Mouse (Mus musculus) bone marrow, adult 2 months (tissue): ENCODE results near the gene Foxf1. TPM values are rescaled to one million over a fixed set of nuclear protein-coding genes. Genes with fewer than 3 reads are reported as not detected.

Source experiments
- H3K27ac ChIP-seq: fragments of 200-500 bp; 2 replicates; pipeline ENCODE4 v1.5.1; 2012; ENCODE audit warnings: low read depth, mild to moderate bottlenecking, control low read depth, inconsistent platforms, low read length; ENCODE audit not compliant: control insufficient read depth, poor library complexity, insufficient read depth
- H3K4me1 ChIP-seq: fragments of 200-500 bp; 2 replicates; pipeline ENCODE4 v1.6.1; 2011; ENCODE audit warnings: low read length; ENCODE audit not compliant: control insufficient read depth, insufficient read depth
- H3K4me3 ChIP-seq: fragments of 200-500 bp; replicated peaks from 2 replicates; pipeline ENCODE3; 2011; ENCODE audit warnings: mild to moderate bottlenecking, low read depth, low read length, control low read depth; ENCODE audit not compliant: control insufficient read depth
- CTCF ChIP-seq: fragments of 200-500 bp; IDR thresholded peaks from 2 replicates; pipeline ENCODE4 v1.5.1; 2011; ENCODE audit warnings: low read length, control low read depth; ENCODE audit not compliant: control insufficient read depth, insufficient read depth
- POLR2A ChIP-seq: fragments of 200-500 bp; IDR thresholded peaks from 2 replicates; pipeline ENCODE4 v1.6.1; 2011; ENCODE audit warnings: low read depth, mild to moderate bottlenecking, control low read depth, low read length, borderline replicate concordance; ENCODE audit not compliant: control insufficient read depth
- WGBS: fragments of 180-500 bp; shearing (Covaris S2); methylation state at CpG from one replicate; pipeline ENCODE4 v1.1.7; 2018; 5-methylcytosine and 5-hydroxymethylcytosine counted together
- polyA plus RNA-seq: library from polyadenylated mRNA; stranded (reverse); fragments of >200 nt; gene quantifications from 2 replicates; pipeline ENCODE4 v1.2.4, GENCODE M21; 2011; ENCODE audit warnings: low replicate concordance; ENCODE audit not compliant: missing spikeins, insufficient read depth, insufficient read length

Gene Foxf1
- polyA plus RNA-seq, 1 experiment, result not detected

- no peak overlapping the region for H3K27ac ChIP-seq
- 77% methylated on average over 3 of the region's 3 CpGs for WGBS
- H3K4me3 ChIP-seq, result no peak overlapping the region
- H3K4me1 ChIP-seq, result no peaks in the 10 kb centered on the region
- no peak for TF ChIP-seq POLR2A
- TF ChIP-seq CTCF, result no peak
Measured at GRCm38 (mm10) chr8:121085561-121085960, 1.4 kb downstream of the Foxf1 start.

GRCm38 (mm10) chr8:121086004-121086900 is 2.1 kb downstream of the Foxf1 start:
- no peak overlapping the region for H3K4me3 ChIP-seq
- no peaks in the 10 kb centered on the region for H3K4me1 ChIP-seq
- no peak overlapping the region for H3K27ac ChIP-seq
- TF ChIP-seq POLR2A, result no peak
- no peak for TF ChIP-seq CTCF
- WGBS, result 55% methylated on average over 19 of the region's 19 CpGs

GRCm38 (mm10) chr8:121088281-121088680 is 4.1 kb downstream of the Foxf1 start:
- WGBS, result 29% methylated on average over 8 of the region's 8 CpGs

GRCm38 (mm10) chr8:121088871-121089630 is 4.9 kb downstream of the Foxf1 start:
- TF ChIP-seq POLR2A, result no peak
- no peak for TF ChIP-seq CTCF
- no peak overlapping the region for H3K27ac ChIP-seq
- 14% methylated on average over 40 of the region's 40 CpGs for WGBS
- H3K4me3 ChIP-seq, result no peak overlapping the region
- H3K4me1 ChIP-seq, result no peaks in the 10 kb centered on the region

More at GRCm38 (mm10) chr8:121088281-121088680, 4.1 kb downstream of the Foxf1 start:
- no peaks in the 10 kb centered on the region for H3K4me1 ChIP-seq
- H3K27ac ChIP-seq, result no peak overlapping the region
- TF ChIP-seq CTCF (no peak), POLR2A (no peak)
- H3K4me3 ChIP-seq, result no peak overlapping the region

GRCm38 (mm10) chr8:121089631-121090380 is 5.6 kb downstream of the Foxf1 start:
- WGBS, result 12% methylated on average over 32 of the region's 32 CpGs
- TF ChIP-seq POLR2A, result no peak
- no peak for TF ChIP-seq CTCF
- no peak overlapping the region for H3K4me3 ChIP-seq
- no peak overlapping the region for H3K27ac ChIP-seq
- no peaks in the 10 kb centered on the region for H3K4me1 ChIP-seq

- WGBS, result 26% methylated on average over 1 of the region's 1 CpGs
- TF ChIP-seq POLR2A, result no peak
- no peak for TF ChIP-seq CTCF
- H3K27ac ChIP-seq, result no peak overlapping the region
- no peaks in the 10 kb centered on the region for H3K4me1 ChIP-seq
- H3K4me3 ChIP-seq, result no peak overlapping the region
Measured at GRCm38 (mm10) chr8:121090716-121091115, 6.5 kb downstream of the Foxf1 start.

- Histone ChIP-seq H3K27ac (no peak overlapping the region), H3K4me3 (no peak overlapping the region), H3K4me1 (no peaks in the 10 kb centered on the region)
- TF ChIP-seq POLR2A, result no peak
- TF ChIP-seq CTCF, result no peak
- WGBS, result 20% methylated on average over 6 of the region's 6 CpGs
Measured at GRCm38 (mm10) chr8:121092141-121092540, 8.0 kb downstream of the Foxf1 start.
